Mouse (Mus musculus): ENCODE measurements around the gene Pkp1. TPM values are rescaled to one million over a fixed set of nuclear protein-coding genes. Genes with fewer than 3 reads are reported as not detected.

Gene Pkp1
- total RNA-seq (2021), result not detected

DNA sequence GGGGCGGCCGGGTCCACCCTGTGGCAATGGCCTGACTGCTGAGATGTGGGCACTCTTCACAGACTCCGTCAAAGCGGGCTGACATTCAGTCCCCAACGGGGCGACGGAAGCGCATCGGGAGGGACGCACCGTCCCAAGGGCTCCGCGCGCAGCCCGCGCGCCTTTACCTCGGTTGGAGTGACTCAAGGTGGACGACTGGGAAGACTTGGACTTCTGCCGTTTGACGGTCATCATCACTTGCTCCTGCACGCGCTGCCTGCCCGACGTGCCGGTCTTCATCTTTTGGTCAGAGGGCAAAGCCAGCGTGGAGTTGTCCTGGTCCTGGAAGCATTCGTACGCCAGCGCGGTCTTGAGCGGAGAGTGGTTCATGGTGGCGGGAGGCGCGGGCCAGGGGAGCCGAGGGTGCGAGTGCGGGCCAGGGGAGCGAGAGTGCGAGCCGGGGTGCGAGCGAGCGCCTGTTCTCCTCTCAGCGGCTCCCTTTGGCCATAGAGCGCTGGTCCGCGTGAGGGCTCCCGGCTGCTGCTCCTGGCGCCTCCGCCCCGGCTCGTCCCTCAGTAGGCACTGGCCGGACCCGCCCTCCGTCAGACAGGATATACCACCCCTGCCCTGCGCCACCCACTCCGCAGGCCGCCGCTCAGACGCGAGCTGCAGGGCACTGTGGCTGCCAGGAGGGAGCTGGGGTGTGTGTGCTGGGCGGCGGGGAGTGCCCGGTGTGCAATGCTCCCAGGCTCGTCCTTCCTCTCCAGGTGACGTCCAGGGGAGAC, at the start of gene Pkp1:
Gene Pkp1, minus strand, starts transcription at position 564 of the 764 bp plus-strand sequence.
- no peak for DNase-seq

- DNase-seq, result no peak
These were observed 48.7 kb upstream of the Pkp1 start for GRCm38 (mm10) chr1:135967739-135968138.

DNA sequence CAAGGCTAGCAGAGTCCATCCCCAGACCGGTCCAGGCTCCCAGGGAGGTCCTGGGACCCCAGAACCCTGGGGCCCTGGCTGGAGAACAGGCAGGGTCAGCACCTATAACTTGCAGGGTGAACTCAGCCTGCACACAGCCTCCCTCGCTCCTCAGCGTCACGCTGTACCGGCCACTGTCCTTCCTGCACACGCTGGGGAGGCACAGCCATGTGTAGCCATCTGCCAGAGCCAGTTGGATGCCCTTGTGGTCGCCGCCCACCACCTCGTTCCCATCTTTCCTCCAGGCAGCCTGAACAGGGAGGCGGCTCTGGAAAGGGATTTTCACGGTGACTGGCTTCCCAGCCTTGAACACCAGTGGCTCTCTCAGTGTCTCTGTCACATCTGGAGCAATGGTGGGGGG, 45.6 kb upstream of the Pkp1 start:
- DNase-seq, result peak; percentile 24 to 49

GRCm38 (mm10) chr1:135963177-135963576, 44.2 kb upstream of the Pkp1 start:
- DNase-seq, result no peak

GRCm38 (mm10) chr1:135958483-135958882, 39.5 kb upstream of the Pkp1 start:
- DNase-seq, result peak in 1 of 2 experiments; percentile 18

GRCm38 (mm10) chr1:135948871-135949270, 29.9 kb upstream of the Pkp1 start:
- no peak for DNase-seq

DNA sequence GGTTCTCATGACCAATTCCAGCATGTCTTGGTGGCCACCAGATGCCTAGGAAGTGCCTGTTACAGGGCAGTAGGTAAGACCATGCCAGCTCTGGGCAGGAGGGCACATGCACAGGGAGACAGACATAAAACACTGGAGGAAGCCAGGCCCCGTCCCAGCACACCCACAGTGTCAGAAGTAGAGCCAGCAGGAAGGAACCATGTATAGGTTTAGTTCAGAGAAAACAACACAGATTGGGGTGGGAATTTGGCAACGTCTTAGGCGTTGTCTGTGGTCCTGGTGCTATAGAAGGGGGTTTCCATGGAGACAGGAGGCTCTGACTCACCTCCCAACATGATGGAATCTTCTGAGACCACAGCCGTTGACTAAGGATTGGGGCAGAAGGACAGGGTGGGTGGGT, 27.2 kb upstream of the Pkp1 start:
- no peak for DNase-seq

GRCm38 (mm10) chr1:135945711-135946110, 26.7 kb upstream of the Pkp1 start:
- DNase-seq, result peak in 1 of 2 experiments; percentile 20

GRCm38 (mm10) chr1:135944526-135945259, 25.7 kb upstream of the Pkp1 start:
- DNase-seq, result peak; percentile 73 to 83

- no peak for DNase-seq
These were observed 24.7 kb upstream of the Pkp1 start for GRCm38 (mm10) chr1:135943713-135944112.

GRCm38 (mm10) chr1:135942116-135942515, 23.1 kb upstream of the Pkp1 start:
- no peak for DNase-seq

DNA sequence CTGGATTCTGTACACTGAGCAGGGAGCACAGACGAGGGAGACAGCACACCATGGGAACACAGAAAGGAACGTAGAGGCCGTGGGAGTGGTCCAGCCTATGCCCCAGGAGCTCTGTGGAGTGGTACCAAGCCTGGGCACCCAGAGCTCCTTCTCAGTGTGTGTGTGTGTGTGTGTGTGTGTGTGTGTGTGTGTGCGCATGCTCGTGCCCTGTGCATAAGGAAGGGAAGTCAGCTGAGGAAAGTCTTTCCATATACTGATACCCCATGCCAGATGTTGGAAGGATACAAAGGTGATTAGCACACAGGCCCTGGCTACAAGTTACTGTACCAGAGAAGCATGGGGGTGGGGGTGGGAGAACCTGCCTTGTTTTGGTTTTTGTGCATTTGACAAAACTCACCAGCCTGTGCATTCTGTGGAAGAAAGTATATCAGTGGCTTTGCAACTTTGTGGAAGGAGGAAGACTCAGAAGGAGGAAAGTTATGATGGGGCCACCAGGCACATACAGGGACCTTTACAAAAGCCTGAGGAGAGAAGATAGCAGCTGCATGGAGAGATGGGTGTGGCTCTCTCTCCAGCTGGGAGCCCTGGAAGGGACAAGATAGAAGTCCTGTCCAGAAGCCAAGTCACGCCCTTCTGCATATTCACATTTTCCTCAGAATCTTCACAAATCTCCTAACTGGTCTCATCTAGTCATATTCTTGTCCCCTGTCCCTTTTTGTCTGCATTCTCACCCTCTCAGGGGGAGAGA, 22.4 kb upstream of the Pkp1 start:
- DNase-seq, result no peak

DNA sequence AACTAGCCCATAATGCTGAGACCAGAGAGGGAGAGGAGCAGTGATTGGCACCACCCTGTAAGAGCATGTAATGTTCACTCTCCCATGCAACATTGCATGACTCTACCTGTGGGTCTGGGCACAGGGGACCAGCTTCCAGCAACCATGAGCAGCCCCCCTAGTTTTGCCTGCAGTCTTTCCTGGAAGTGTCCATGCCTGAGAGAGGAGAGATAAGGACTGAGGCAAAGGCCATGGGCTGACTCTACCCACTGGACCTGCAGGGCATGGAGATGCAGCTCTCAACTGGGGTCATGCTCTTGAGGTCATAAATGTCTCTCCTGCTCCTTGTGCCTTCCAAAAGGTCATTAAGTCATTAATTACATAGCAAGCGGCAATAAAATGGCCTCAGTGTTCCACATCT, 17.1 kb upstream of the Pkp1 start:
- DNase-seq, result no peak

DNA sequence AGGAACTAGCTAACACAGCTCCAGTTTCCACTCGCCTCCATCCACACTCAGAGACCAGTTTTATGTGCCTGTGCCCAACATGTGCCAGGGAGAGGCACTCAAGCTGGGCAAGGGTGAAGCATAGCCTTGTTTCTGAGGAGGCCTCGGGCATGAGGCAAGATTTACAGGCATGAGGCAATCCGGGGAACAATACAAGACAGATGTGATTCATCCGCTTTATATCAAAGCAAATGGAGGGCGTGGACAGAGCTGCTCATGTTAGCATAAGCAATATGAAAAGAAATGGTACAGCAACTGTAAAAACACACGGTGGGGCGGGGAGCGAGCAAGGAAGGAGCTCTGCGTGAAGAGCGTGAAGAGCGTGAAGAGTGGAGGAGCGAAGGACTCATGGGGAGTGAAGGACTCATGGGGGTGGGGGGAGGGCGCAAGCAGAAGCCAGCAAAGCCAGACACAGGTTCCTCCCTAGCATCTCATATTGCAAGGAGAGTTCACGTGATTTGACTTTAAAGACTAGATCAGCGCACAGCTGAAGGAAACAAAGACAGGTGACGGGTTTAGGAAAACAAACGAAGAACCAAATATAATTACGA, 14.8 kb upstream of the Pkp1 start:
- DNase-seq, result no peak

DNA sequence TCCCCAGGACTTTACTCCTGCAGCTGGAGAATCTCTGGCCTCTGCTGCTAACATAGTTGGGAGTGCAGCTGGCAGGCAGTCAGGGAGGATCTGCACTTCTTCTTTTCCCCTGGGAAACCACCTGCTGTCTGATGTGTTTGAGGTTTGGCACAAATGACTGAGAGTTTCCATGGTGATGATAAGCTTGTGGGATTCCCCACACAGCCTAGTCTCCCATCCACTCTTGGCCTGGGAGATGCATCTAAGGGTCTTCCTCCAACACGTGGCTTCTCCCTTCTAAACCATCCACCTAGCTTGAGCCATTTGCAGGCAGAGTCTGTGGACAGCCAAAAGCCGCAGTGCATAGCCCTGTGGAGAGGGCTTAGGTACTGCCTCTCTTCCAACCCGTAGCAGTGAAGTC, 10.9 kb upstream of the Pkp1 start:
- DNase-seq, result no peak

- no peak for DNase-seq
These were observed 6.8 kb upstream of the Pkp1 start for GRCm38 (mm10) chr1:135925848-135926247.

GRCm38 (mm10) chr1:135924377-135924994, 5.5 kb upstream of the Pkp1 start:
- DNase-seq, result no peak

- no peak for DNase-seq
These were observed 4.2 kb upstream of the Pkp1 start for GRCm38 (mm10) chr1:135923229-135923628.

DNA sequence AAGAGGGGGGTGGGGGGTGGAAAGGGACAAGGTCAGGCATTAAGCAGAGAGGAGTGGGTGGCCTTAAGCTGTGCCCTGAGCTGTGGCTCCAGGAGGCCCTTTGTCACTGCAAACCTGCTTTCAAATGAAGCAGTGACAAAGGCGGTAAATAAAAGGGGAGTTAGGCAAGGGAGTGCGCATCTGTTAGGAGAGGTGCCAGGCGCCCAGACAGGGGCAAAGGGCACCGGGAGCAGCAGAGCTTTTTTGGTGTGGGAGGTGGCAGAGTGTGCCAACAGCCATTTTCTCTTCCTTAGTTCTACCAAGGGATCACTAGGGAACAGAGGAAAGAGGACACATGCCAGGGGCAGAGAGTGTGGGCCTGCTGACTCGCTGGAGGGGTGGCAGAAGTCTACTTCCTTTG, 1.8 kb downstream of the Pkp1 start:
- DNase-seq, result no peak

GRCm38 (mm10) chr1:135916486-135917058, 2.4 kb downstream of the Pkp1 start:
- no peak for DNase-seq

- no peak for DNase-seq
These were observed 5.3 kb downstream of the Pkp1 start for GRCm38 (mm10) chr1:135913657-135914056.

GRCm38 (mm10) chr1:135909381-135909780, 9.6 kb downstream of the Pkp1 start:
- no peak for DNase-seq
